Mouse (Mus musculus) layer of hippocampus, adult 2 months (tissue): ENCODE measurements around the gene Ankrd26. TPM values are rescaled to one million over a fixed set of nuclear protein-coding genes. Genes with fewer than 3 reads are reported as not detected.
"Not testable (repeated sequence)": the region's sequence is repeated elsewhere in the genome, so short reads cannot be mapped to it uniquely, and the experiment has no call there.

Experiments used
- DNase-seq, 2 experiments: peaks; one replicate each; pipeline ENCODE4 v3.0.0; 2022; ENCODE audit warnings: low spot score in 2 of 2
- H3K27ac ChIP-seq: fragments of 200-600 bp; 2 replicates; pipeline ENCODE4 v1.8.1; 2022
- H3K4me3 ChIP-seq: fragments of 200-600 bp; 2 replicates; pipeline ENCODE4 v1.8.1; 2022; ENCODE audit warnings: mild to moderate bottlenecking
- CTCF ChIP-seq: fragments of 200-600 bp; conservative IDR thresholded peaks from 2 replicates; pipeline ENCODE4 v1.8.1; 2022; ENCODE audit warnings: antibody characterized with exemption, mild to moderate bottlenecking, moderate library complexity
- long read RNA-seq, 2 experiments: library from polyadenylated mRNA; stranded (forward); transcript quantifications; one replicate each; pipeline ENCODE4 v2.0.0; 2021; ENCODE audit warnings: borderline mapping rate in 2 of 2
- total RNA-seq, 2 experiments: library from RNA; stranded (reverse); gene quantifications; 2 replicates each; pipeline ENCODE4 v1.2.3; 2021

The Ankrd26 gene
- 1 to 10 TPM; 8.2 to 9.5 TPM for total RNA-seq
- long read RNA-seq, experiment 1, full-length matches to known transcripts = 2 of 3 reads
- long read RNA-seq, experiment 1, partial matches to known transcripts = 0 of 3 reads
- long read RNA-seq, experiment 1, other reads (novel, unspliced or antisense) = 1 of 3 reads
- long read RNA-seq, experiment 2, full-length matches to known transcripts = 1 of 3 reads
- long read RNA-seq, experiment 2, partial matches to known transcripts = 0 of 3 reads
- long read RNA-seq, experiment 2, other reads (novel, unspliced or antisense) = 2 of 3 reads

GRCm38 (mm10) chr6:118561745-118562609, at the start of gene Ankrd26:
Gene Ankrd26, minus strand, starts transcription at chr6:118562226.
- peak; percentile 89 to 91 for DNase-seq

DNA sequence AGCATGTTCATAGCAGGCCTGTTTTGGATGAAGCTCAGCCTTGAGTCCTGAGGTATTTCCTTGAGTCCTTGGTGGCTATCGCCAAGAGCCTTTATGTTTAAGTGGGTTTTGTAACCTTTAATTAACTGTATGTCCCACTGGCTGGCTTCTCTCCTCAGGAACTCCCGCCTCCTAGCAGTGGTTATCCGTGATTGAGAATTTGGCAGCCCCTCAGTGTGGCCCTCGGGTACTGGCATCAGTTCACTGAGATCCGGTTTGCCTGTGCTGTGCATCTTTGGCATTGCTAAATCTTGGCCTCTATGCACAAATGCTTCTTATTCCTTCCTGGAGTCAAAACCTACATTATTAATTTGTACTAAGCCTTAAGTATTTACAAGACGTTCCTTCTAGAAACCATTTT, 46.9 kb upstream of the Ankrd26 start:
- no peak overlapping the region for H3K27ac ChIP-seq
- no peak overlapping the region for H3K4me3 ChIP-seq
- DNase-seq = no peak
- TF ChIP-seq CTCF = no peak

More at GRCm38 (mm10) chr6:118561745-118562609, at the start of gene Ankrd26:
- peak within 1 kb of the TSS; percentile 78 for H3K4me3 ChIP-seq
- no peak for TF ChIP-seq CTCF
- peak within 1 kb of the TSS; percentile 93 for H3K27ac ChIP-seq

GRCm38 (mm10) chr6:118605974-118606373, 43.9 kb upstream of the Ankrd26 start:
- Histone ChIP-seq H3K4me3 (no peak overlapping the region), H3K27ac (no peak overlapping the region)
- peak; percentile 69 for TF ChIP-seq CTCF
- no peak for DNase-seq

GRCm38 (mm10) chr6:118603825-118604224, 41.8 kb upstream of the Ankrd26 start:
- Histone ChIP-seq H3K27ac (no peak overlapping the region), H3K4me3 (no peak overlapping the region)
- TF ChIP-seq CTCF = no peak
- DNase-seq = no peak

- H3K27ac ChIP-seq = no peak overlapping the region
- no peak for TF ChIP-seq CTCF
- no peak overlapping the region for H3K4me3 ChIP-seq
- no peak for DNase-seq
Measured at GRCm38 (mm10) chr6:118595681-118596055, 33.6 kb upstream of the Ankrd26 start.

GRCm38 (mm10) chr6:118594833-118595680, 33.0 kb upstream of the Ankrd26 start:
- no peak overlapping the region for H3K27ac ChIP-seq
- H3K4me3 ChIP-seq = no peak overlapping the region
- no peak for TF ChIP-seq CTCF
- DNase-seq = no peak

DNA sequence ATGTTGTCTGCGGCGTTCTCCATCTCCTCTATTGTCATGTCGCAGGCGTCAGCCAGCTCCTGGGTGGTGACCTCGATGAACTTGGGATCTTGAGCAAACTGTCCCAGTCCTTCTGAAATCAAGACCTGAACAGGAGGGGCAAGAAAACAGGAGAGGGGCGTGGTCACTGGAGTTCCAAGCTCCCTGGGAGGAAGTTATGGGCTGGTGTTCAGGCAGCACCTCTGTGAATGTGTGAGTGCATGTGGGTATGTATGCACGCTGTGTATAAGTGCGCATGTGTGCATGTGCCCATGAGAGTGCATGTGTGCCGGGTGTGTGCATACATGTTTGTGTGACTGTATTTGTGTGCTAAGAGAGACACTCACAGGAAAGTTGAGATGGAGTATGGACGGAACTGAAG, 32.0 kb upstream of the Ankrd26 start:
- Histone ChIP-seq H3K27ac (no peak overlapping the region), H3K4me3 (peak overlapping the region; percentile 12)
- DNase-seq = no peak
- TF ChIP-seq CTCF = no peak

DNA sequence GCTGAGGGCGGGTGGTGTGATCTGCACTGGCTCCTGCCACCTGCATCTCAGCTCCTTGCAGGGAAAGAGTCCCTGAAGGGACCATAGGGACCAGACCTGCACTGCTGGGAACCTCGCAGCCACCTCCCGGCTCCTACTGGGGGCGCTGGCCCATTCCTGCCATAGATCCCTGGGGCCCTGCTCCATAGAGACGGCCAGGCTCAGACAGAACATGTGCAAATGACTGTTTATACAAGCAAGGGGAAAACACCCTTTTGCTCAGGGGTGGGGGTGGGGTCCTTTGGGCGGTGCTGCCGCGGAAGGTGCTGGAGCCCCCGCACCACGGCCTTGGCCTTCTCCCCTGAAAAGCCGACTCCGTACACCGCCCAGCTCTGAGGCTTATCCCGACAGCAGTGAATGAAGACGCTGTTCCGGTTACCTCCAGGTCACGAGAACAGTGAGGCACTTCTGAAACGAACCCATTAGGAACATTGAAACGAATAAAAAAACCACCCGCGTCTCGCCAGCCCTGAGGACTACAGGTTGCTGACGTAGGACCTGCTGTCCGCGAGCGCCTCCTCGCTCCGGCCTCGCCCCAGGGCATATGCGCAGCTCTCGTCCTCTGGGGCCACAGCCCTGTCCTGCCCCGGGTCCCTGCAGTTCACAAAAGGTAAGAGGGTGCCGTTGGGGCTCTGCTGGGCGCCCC, 31.5 kb upstream of the Ankrd26 start:
- Histone ChIP-seq H3K4me3 (peak overlapping the region; percentile 12), H3K27ac (no peak overlapping the region)
- no peak for DNase-seq
- TF ChIP-seq CTCF = no peak

GRCm38 (mm10) chr6:118592662-118593376, 30.8 kb upstream of the Ankrd26 start:
- no peak overlapping the region for H3K27ac ChIP-seq
- peak overlapping the region; percentile 12; the same call in 1 of the 2 replicates for H3K4me3 ChIP-seq
- no peak for DNase-seq
- TF ChIP-seq CTCF = no peak

GRCm38 (mm10) chr6:118578741-118579140, 16.7 kb upstream of the Ankrd26 start:
- not testable (repeated sequence) for DNase-seq, H3K27ac ChIP-seq, H3K4me3 ChIP-seq

DNA sequence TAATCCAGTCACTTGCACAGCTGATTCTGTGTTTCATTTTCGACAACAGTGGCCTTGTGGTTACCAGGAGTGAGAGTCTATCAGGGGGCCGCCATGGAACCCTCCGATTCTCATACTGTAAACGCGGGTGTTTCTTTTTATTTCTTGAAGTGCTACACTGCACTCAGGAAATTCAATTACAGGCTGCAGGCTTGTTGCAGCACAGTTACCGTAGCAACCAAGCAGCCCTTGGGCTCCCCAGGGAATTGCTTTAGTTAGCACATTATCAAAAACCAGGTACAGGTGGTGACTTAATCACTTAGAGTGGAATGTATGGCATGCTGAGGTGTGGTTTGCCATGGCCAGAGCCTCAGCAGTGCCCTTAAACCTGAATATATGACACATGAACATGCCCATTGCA, 12.3 kb upstream of the Ankrd26 start:
- Histone ChIP-seq H3K27ac (no peak overlapping the region), H3K4me3 (no peak overlapping the region)
- TF ChIP-seq CTCF = no peak
- no peak for DNase-seq

GRCm38 (mm10) chr6:118567816-118568215, 5.8 kb upstream of the Ankrd26 start:
- Histone ChIP-seq H3K27ac (no peak overlapping the region), H3K4me3 (no peak overlapping the region)
- DNase-seq = no peak
- TF ChIP-seq CTCF = no peak
